Mouse (Mus musculus): ENCODE measurements around the gene Acbd3.
A peak's percentile ranks its signal among the peaks of the same experiment; 100 is the strongest.

Gene Acbd3

DNA sequence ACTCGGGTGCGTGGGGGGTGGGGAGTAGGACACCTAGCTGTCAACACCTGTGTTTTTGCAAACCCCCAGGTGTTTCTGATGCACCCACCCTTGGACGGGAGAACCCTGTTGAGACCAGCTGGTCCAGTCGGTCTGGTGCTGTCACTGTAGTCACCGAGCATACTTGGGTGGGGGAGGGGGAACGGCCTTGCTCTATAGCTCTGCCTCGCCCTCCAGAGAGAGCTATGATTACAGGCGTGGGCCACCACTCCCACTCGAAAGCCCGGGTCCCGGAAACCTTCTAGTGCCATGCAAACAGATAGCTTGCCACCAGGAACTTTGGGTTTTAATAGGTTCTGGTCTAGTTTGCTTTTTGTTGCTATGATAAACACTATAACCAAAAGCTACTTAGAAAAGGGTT is 36.3 kb downstream of the Acbd3 start:
- DNase-seq (ENCODE audit: low spot score in 2 of 2): no peak

DNA sequence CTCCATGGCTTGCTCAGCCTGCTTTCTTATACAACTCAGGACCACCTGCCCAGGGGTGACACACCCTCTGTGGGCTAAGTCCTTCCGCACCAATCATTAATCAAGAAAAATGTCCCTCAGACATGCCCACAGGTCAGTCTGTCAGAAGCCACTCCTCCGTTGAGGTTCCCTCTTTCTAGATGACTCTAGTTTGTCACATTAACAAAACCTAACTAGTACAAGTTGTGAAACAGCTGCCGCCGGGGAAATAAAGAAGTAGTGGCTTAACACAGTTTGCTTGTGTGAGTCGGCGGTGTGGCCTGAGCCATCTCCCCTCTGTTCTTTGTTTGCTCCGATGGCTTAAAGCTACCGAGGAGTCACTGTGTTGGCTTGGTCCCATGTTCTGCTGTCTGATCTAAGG is 36.8 kb downstream of the Acbd3 start:
- no peak for DNase-seq (ENCODE audit: low spot score in 2 of 2)

GRCm38 (mm10) chr1:180763307-180763706 is 37.5 kb downstream of the Acbd3 start:
- no peak for DNase-seq (ENCODE audit: low spot score in 2 of 2)

- peak; percentile 75 to 85 for DNase-seq (ENCODE audit: low spot score in 2 of 2)
These were observed 38.0 kb downstream of the Acbd3 start for GRCm38 (mm10) chr1:180763828-180764227.

GRCm38 (mm10) chr1:180765393-180765792 is 39.5 kb downstream of the Acbd3 start:
- DNase-seq (ENCODE audit: low spot score in 2 of 2): no peak

GRCm38 (mm10) chr1:180766557-180766956 is 40.7 kb downstream of the Acbd3 start:
- no peak for DNase-seq (ENCODE audit: low spot score in 2 of 2)

- DNase-seq (ENCODE audit: low spot score in 2 of 2): no peak
These were observed 41.9 kb downstream of the Acbd3 start for GRCm38 (mm10) chr1:180767541-180768333.

- peak; percentile 73 to 79 for DNase-seq (ENCODE audit: low spot score in 2 of 2)
These were observed 42.7 kb downstream of the Acbd3 start for GRCm38 (mm10) chr1:180768334-180769168.

- no peak for DNase-seq (ENCODE audit: low spot score in 2 of 2)
These were observed 45.5 kb downstream of the Acbd3 start for GRCm38 (mm10) chr1:180771306-180771705.

DNA sequence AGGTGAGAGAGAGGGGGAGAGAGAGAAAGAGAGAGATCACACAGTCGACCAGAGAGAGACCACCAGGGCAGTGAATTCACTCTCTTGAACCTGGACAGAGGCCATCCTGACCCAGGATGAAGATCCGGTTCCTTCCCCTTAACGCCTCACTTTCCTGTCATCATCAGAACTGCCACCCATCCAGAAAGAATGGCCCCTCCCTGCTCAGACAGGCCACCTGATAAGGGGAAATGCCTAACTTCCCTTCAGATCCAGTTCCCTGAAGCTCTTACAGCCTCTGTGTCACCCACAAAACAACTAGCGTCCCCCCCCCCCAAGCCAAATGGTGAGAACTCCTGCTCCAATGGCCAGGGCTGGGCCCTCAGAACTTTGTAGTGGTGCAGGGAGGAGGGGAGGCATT is 45.9 kb downstream of the Acbd3 start:
- no peak for DNase-seq (ENCODE audit: low spot score in 2 of 2)

DNA sequence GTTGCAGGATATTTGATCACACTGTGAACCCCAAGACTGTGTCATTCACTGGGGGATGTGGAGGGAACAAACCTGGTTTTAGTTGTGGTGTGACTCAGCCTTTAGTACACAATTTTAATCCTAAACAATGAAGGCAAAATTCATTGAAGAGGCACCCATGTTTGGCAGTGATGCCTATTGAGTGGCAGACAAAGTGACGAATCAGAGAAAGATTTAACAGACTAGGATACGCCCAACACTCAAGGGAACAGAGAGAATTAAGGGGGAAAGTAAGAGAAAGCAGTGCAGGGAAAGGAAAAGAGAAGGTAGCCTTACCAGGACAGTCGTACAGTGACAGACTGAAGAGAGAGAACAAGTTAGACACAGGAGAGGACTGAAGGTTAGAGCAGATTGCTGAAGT is 46.4 kb downstream of the Acbd3 start:
- DNase-seq (ENCODE audit: low spot score in 2 of 2): no peak

DNA sequence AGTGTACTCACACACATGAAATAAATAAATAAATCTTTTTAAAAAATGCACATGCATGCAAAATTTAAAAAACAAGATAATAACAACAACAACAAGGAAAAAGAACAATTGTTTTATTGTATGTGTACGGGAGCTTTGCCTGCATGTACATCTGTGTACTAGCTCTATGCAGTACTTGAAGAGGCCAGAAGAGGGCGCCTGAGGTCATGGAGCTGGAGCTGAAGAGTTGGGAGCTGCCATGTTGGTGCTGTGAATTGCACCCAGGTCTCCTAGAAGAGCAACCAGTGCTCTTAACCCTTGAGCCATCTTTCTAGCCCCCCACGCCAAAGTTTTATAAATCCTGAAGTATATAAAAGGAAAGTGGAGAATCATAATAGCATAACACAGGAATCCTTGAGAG is 48.8 kb downstream of the Acbd3 start:
- DNase-seq (ENCODE audit: low spot score in 2 of 2): no peak

GRCm38 (mm10) chr1:180775317-180775716 is 49.5 kb downstream of the Acbd3 start:
- no peak for DNase-seq (ENCODE audit: low spot score in 2 of 2)

DNA sequence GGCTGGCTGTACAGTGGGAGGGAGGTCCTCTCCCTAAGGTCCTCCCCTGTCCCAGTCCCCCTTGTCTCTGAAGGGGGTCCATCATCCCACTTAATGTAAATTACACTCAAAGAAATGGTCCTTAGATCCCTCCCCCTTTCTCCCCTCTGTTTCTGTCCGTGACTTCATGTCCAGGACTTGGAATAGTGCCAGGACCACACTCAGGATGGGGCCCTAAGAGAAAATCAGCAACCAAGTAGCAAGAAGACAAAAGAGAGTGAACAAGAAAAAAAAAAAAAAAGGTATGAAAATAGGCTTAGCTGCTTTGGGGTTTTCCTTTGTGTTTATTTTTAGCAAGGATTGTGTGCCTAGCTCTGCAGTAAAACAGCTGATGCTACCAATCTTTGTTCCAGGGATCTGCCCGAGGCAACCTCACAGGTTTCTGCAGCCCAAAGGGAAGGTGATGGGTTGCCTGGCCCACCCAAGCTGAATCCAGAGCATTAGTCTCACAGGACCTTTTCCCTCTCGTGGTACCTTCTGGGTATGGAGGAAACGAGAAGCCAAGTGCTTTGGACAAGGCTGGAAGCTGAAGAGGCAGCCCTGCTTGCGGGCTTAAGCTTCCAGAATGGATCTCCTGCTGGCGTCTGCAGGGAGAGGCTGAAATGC is 50.1 kb downstream of the Acbd3 start:
- no peak for DNase-seq (ENCODE audit: low spot score in 2 of 2)

DNA sequence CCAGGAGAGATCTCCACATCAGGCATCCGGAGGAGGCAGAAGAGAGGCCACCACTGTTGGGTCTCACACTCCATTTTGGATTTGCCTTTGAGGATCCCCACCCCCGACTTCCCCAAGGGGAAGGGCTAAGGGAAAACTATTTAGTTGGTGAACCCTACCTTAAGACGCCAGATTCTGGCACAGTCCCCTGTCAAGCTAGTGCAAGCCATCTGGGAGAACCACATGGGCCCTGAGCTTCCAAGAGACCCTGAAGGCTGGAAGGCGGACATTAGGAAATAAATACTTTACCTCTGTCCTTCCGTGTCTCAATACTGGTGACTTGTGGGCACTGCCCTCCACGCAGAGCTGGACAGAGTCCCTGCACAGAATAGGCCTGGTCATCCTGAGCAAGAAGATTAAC is 50.7 kb downstream of the Acbd3 start:
- DNase-seq (ENCODE audit: low spot score in 2 of 2): no peak

- DNase-seq (ENCODE audit: low spot score in 2 of 2): no peak
These were observed 51.4 kb downstream of the Acbd3 start for GRCm38 (mm10) chr1:180777289-180777659.

GRCm38 (mm10) chr1:180777660-180778402 is 52.0 kb downstream of the Acbd3 start:
- DNase-seq (ENCODE audit: low spot score in 2 of 2): peak; percentile 79 to 84

GRCm38 (mm10) chr1:180778403-180778754 is 52.5 kb downstream of the Acbd3 start:
- DNase-seq (ENCODE audit: low spot score in 2 of 2): no peak

GRCm38 (mm10) chr1:180778941-180779340 is 53.1 kb downstream of the Acbd3 start:
- peak in 1 of 2 experiments; percentile 30 for DNase-seq (ENCODE audit: low spot score in 2 of 2)

- no peak for DNase-seq (ENCODE audit: low spot score in 2 of 2)
These were observed 54.4 kb downstream of the Acbd3 start for GRCm38 (mm10) chr1:180780291-180780690.

GRCm38 (mm10) chr1:180781250-180781649 is 55.4 kb downstream of the Acbd3 start:
- no peak for DNase-seq (ENCODE audit: low spot score in 2 of 2)
